Mouse (Mus musculus): ENCODE measurements around the gene Olfr452.

Olfr452 gene

GRCm38 (mm10) chr6:42784793-42785192, at the start of gene Olfr452:
Gene Olfr452, plus strand, starts transcription at chr6:42785093.
- no peak for DNase-seq (ENCODE audit: low spot score)

GRCm38 (mm10) chr6:42739071-42739470, 45.8 kb upstream of the Olfr452 start, which contains the start of gene Olfr453:
Gene Olfr453, plus strand, starts transcription at chr6:42739371.
- DNase-seq (ENCODE audit: low spot score), result no peak

- no peak for DNase-seq (ENCODE audit: low spot score)
Observed at GRCm38 (mm10) chr6:42742303-42742702, 42.6 kb upstream of the Olfr452 start.

- DNase-seq (ENCODE audit: low spot score), result no peak
Observed at GRCm38 (mm10) chr6:42747846-42748245, 37.0 kb upstream of the Olfr452 start.

GRCm38 (mm10) chr6:42756104-42756503, 28.8 kb upstream of the Olfr452 start, which contains the start of gene Olfr38:
Gene Olfr38, plus strand, starts transcription at chr6:42756404.
- no peak for DNase-seq (ENCODE audit: low spot score)

- no peak for DNase-seq (ENCODE audit: low spot score)
Observed at GRCm38 (mm10) chr6:42777066-42777465, 7.8 kb upstream of the Olfr452 start.

- no peak for DNase-seq (ENCODE audit: low spot score)
Observed at GRCm38 (mm10) chr6:42790247-42790948, 5.5 kb downstream of the Olfr452 start.

GRCm38 (mm10) chr6:42790949-42791556, 6.2 kb downstream of the Olfr452 start:
- DNase-seq (ENCODE audit: low spot score), result no peak

- DNase-seq (ENCODE audit: low spot score), result no peak
Observed at GRCm38 (mm10) chr6:42794982-42795381, 10.1 kb downstream of the Olfr452 start.

- DNase-seq (ENCODE audit: low spot score), result no peak
Observed at GRCm38 (mm10) chr6:42811639-42812038, 26.7 kb downstream of the Olfr452 start, which contains the start of gene Olfr450. Gene Olfr450, plus strand, starts transcription at chr6:42811939.

GRCm38 (mm10) chr6:42834084-42834483, 49.2 kb downstream of the Olfr452 start, which contains the start of gene Olfr449:
Gene Olfr449, plus strand, starts transcription at chr6:42834384.
- DNase-seq (ENCODE audit: low spot score), result no peak

Data from ovary, postnatal 10 days (tissue).